Mouse (Mus musculus) small intestine, adult 2 months (tissue): ENCODE results near the gene Rpa1.

Experiments used
- CTCF ChIP-seq: fragments of 200-500 bp; IDR thresholded peaks from 2 replicates; pipeline ENCODE4 v1.5.1; 2012; ENCODE audit warnings: low read depth, mild to moderate bottlenecking, control low read depth, inconsistent platforms, low read length, moderate library complexity, mixed read lengths; ENCODE audit not compliant: insufficient replicate concordance, insufficient read length; ENCODE audit errors: extremely low read depth
- POLR2A ChIP-seq: fragments of 200-500 bp; IDR thresholded peaks from 2 replicates; pipeline ENCODE4 v1.6.1; 2012; ENCODE audit warnings: low read depth, mild to moderate bottlenecking, control low read depth, inconsistent platforms, low read length, moderate library complexity

DNA sequence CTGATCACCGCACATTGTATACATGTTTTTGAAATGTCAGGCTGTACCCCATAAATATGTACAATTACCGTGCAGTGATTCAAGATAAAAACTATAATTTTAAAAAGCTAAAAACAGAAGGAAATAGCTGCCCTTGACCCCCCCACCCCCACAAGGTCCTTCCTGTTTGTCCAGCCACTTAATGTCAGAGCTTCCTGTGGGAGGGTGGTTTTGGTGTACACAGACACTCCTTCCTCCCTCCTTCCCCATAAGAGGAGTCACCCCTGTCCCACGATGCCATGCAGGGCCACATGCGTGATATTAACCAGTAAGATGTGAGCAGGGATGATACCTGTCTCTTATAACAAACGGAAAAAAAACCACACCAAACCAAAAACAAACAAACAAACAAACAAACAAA lies 92.8 kb downstream of the Rpa1 start:
- TF ChIP-seq CTCF (no peak), POLR2A (no peak)
